Mouse (Mus musculus) E14TG2a.4 (cell line): Measurements from ENCODE around the gene Ccdc138.

Source experiments
- CTCF ChIP-seq: conservative IDR thresholded peaks from 2 replicates; pipeline ENCODE4 v1.5.1; 2014; ENCODE audit warnings: low read length
- POU5F1 ChIP-seq: IDR thresholded peaks from 2 replicates; pipeline ENCODE4 v1.6.1; 2014; ENCODE audit warnings: low read length, borderline replicate concordance

GRCm38 (mm10) chr10:58498516-58498915 is 768 bp downstream of the Ccdc138 start:
- TF ChIP-seq CTCF (no peak), POU5F1 (no peak)
